Mouse (Mus musculus): ENCODE data around the gene Anapc11. TPM values are rescaled to one million over a fixed set of nuclear protein-coding genes. Genes with fewer than 3 reads are reported as not detected.

The Anapc11 gene
- total and polyA plus RNA-seq, 3 experiments: 57.0 to 145 (median 108) TPM

- TF ChIP-seq JUND (conservative IDR thresholded peaks at IDR 0.05; ENCODE audit: low read depth, low read length) (no peak), MEF2A (IDR thresholded peaks at IDR 0.05; ENCODE audit: borderline replicate concordance, low read depth, low read length) (no peak), ETS1 (conservative IDR thresholded peaks at IDR 0.05; ENCODE audit: low read depth, low read length) (no peak)
- dilution Hi-C loops (cut with MboI; ENCODE audit: extremely low pct_ligation_motif_present, extremely low pct_unique_long_range_greater_than_20kb, low sequenced_read_pairs): no loop called here
- Histone ChIP-seq H3K4me2 (ENCODE audit: insufficient read depth, low read depth, poor library complexity, severe bottlenecking) (no peak overlapping the region), H3K27ac (ENCODE audit: insufficient read depth, low read depth) (no peak overlapping the region), H3K9ac (ENCODE audit: insufficient read depth, low read depth) (no peak overlapping the region), H3K4me1 (ENCODE audit: control insufficient read depth in 1 of 2, insufficient read depth in 2 of 2) (peaks cover 0 to 14% of the 10 kb centered on the region in 2 experiments; a peak in 3 of 4 replicates), H3K79me2 (replicated peaks; ENCODE audit: control insufficient read depth, extremely low read depth, insufficient read depth, poor library complexity, severe bottlenecking) (no peaks in the 10 kb centered on the region), H3K4me3 (replicated peaks in 1 of 3; ENCODE audit: low read depth in 2 of 3, low read length in 2 of 3, poor library complexity in 1 of 3) (no peak overlapping the region), H3K36me3 (replicated peaks in 1 of 2; ENCODE audit: control insufficient read depth in 1 of 2, insufficient read depth in 1 of 2, low read length in 1 of 2) (no peaks in the 10 kb centered on the region), H3K27me3 (replicated peaks) (peaks cover 53% of the 10 kb centered on the region), H3K9me3 (replicated peaks; ENCODE audit: low read length) (peaks cover under 1% of the 10 kb centered on the region)
- in situ Hi-C loops (cut with MboI; ENCODE audit: low pct_ligation_motif_present, low pct_unique_long_range_greater_than_20kb, low sequenced_read_pairs): no loop called here
- DNase-seq (ENCODE audit: extremely low read depth): no peak
Observed at GRCm38 (mm10) chr11:120654741-120655140, 56.5 kb downstream of the Anapc11 start.

- DNase-seq (ENCODE audit: extremely low read depth): no peak
- no peaks in the 10 kb centered on the region for H3K36me3 ChIP-seq (replicated peaks in 1 of 2; ENCODE audit: control insufficient read depth in 1 of 2, insufficient read depth in 1 of 2, low read length in 1 of 2)
- no peaks in the 10 kb centered on the region for H3K79me2 ChIP-seq (replicated peaks; ENCODE audit: control insufficient read depth, extremely low read depth, insufficient read depth, poor library complexity, severe bottlenecking)
- in situ Hi-C loops (cut with MboI; ENCODE audit: low pct_ligation_motif_present, low pct_unique_long_range_greater_than_20kb, low sequenced_read_pairs): no loop called here
- no peak overlapping the region for H3K9ac ChIP-seq (ENCODE audit: insufficient read depth, low read depth)
- no peak for TF ChIP-seq TBP (conservative IDR thresholded peaks at IDR 0.05; ENCODE audit: low read depth, low read length)
- TF ChIP-seq SMC3 (IDR thresholded peaks at IDR 0.05; ENCODE audit: low read depth, low read length): no peak
- no peak for TF ChIP-seq POLR2A (IDR thresholded peaks at IDR 0.05; ENCODE audit: low read depth, low read length)
- TF ChIP-seq RAD21 (IDR thresholded peaks at IDR 0.05; ENCODE audit: low read depth, low read length): no peak
- no peak for TF ChIP-seq ZMIZ1 (IDR thresholded peaks at IDR 0.05; ENCODE audit: low read depth, low read length)
- no peak for TF ChIP-seq IRF4 (IDR thresholded peaks at IDR 0.05; ENCODE audit: low read depth, low read length)
- TF ChIP-seq MXI1 (IDR thresholded peaks at IDR 0.05; ENCODE audit: low read depth, low read length): no peak
- TF ChIP-seq E2F4 (IDR thresholded peaks at IDR 0.05; ENCODE audit: insufficient replicate concordance, low read depth, low read length): no peak
- TF ChIP-seq ZKSCAN1 (IDR thresholded peaks at IDR 0.05; ENCODE audit: borderline replicate concordance, low read depth, low read length): no peak
- no peak for TF ChIP-seq USF1 (IDR thresholded peaks at IDR 0.05; ENCODE audit: low read depth, low read length)
- TF ChIP-seq USF2 (conservative IDR thresholded peaks at IDR 0.05; ENCODE audit: low read depth, low read length): no peak
- TF ChIP-seq ZC3H11A (IDR thresholded peaks at IDR 0.05; ENCODE audit: low read depth, low read length): no peak
- no peak for TF ChIP-seq MAX (IDR thresholded peaks at IDR 0.05; ENCODE audit: low read length)
- TF ChIP-seq ETS1 (conservative IDR thresholded peaks at IDR 0.05; ENCODE audit: low read depth, low read length): no peak
- no peak for TF ChIP-seq ZNF384 (IDR thresholded peaks at IDR 0.05; ENCODE audit: low read depth, low read length)
- H3K27me3 ChIP-seq (replicated peaks): peaks cover 65% of the 10 kb centered on the region
- H3K4me1 ChIP-seq (ENCODE audit: control insufficient read depth in 1 of 2, insufficient read depth in 2 of 2): peaks cover 0 to 14% of the 10 kb centered on the region in 2 experiments; a peak in 3 of 4 replicates
- peaks cover 7% of the 10 kb centered on the region for H3K9me3 ChIP-seq (replicated peaks; ENCODE audit: low read length)
- dilution Hi-C loops (cut with MboI; ENCODE audit: extremely low pct_ligation_motif_present, extremely low pct_unique_long_range_greater_than_20kb, low sequenced_read_pairs): no loop called here
- no peak overlapping the region for H3K4me3 ChIP-seq (replicated peaks in 1 of 3; ENCODE audit: low read depth in 2 of 3, low read length in 2 of 3, poor library complexity in 1 of 3)
- no peak overlapping the region for H3K4me2 ChIP-seq (ENCODE audit: insufficient read depth, low read depth, poor library complexity, severe bottlenecking)
- no peak overlapping the region for H3K27ac ChIP-seq (ENCODE audit: insufficient read depth, low read depth)
Observed at GRCm38 (mm10) chr11:120657301-120657700, 59.1 kb downstream of the Anapc11 start.

Other genes starting within 250 kb of the Anapc11 start
Only the 20 nearest of the 35 such genes appear.
- gene Mrpl12, start 113.8 kb upstream of the Anapc11 start, total RNA-seq (2012; rRNA removed): 267 and 336 TPM in 2 replicates
- gene Mrpl12, start 113.8 kb upstream of the Anapc11 start, total RNA-seq (2014; rRNA removed): 47.5 and 60.3 TPM in 2 replicates
- gene Mrpl12, start 113.8 kb upstream of the Anapc11 start, polyA plus RNA-seq (2012; ENCODE audit: insufficient read length, low read depth): 341 and 363 TPM in 2 replicates
- gene Slc25a10, start 106.6 kb upstream of the Anapc11 start, total RNA-seq (2012; rRNA removed): 32.9 and 48.5 TPM in 2 replicates
- gene Slc25a10, start 106.6 kb upstream of the Anapc11 start, total RNA-seq (2014; rRNA removed): 29.5 and 34.6 TPM in 2 replicates
- gene Slc25a10, start 106.6 kb upstream of the Anapc11 start, polyA plus RNA-seq (2012; ENCODE audit: insufficient read length, low read depth): 43.4 and 45.9 TPM in 2 replicates
- gene Gcgr, start 67.7 kb upstream of the Anapc11 start, total RNA-seq (2012; rRNA removed): 0.13 TPM in 1 of 2 replicates, not detected in the other
- gene Gcgr, start 67.7 kb upstream of the Anapc11 start, total RNA-seq (2014; rRNA removed): 0.09 and 0.16 TPM in 2 replicates
- gene Gcgr, start 67.7 kb upstream of the Anapc11 start, polyA plus RNA-seq (2012; ENCODE audit: insufficient read length, low read depth): 0.20 TPM in 1 of 2 replicates, not detected in the other
- gene Mcrip1, start 48.7 kb upstream of the Anapc11 start, total RNA-seq (2012; rRNA removed): 25.8 and 39.6 TPM in 2 replicates
- gene Mcrip1, start 48.7 kb upstream of the Anapc11 start, total RNA-seq (2014; rRNA removed): 37.6 and 46.2 TPM in 2 replicates
- gene Mcrip1, start 48.7 kb upstream of the Anapc11 start, polyA plus RNA-seq (2012; ENCODE audit: insufficient read length, low read depth): 60.2 and 66.5 TPM in 2 replicates
- gene Ppp1r27, start 47.3 kb upstream of the Anapc11 start, total RNA-seq (2012; rRNA removed): not detected in 2 replicates
- not detected in 2 replicates for gene Ppp1r27, start 47.3 kb upstream of the Anapc11 start, total RNA-seq (2014; rRNA removed)
- not detected in 2 replicates for gene Ppp1r27, start 47.3 kb upstream of the Anapc11 start, polyA plus RNA-seq (2012; ENCODE audit: insufficient read length, low read depth)
- 531 and 594 TPM in 2 replicates for gene P4hb, start 25.2 kb upstream of the Anapc11 start, total RNA-seq (2012; rRNA removed)
- gene P4hb, start 25.2 kb upstream of the Anapc11 start, total RNA-seq (2014; rRNA removed): 453 and 486 TPM in 2 replicates
- gene P4hb, start 25.2 kb upstream of the Anapc11 start, polyA plus RNA-seq (2012; ENCODE audit: insufficient read length, low read depth): 644 and 662 TPM in 2 replicates
- gene Arhgdia, start 16.8 kb upstream of the Anapc11 start, total RNA-seq (2012; rRNA removed): 417 and 467 TPM in 2 replicates
- gene Arhgdia, start 16.8 kb upstream of the Anapc11 start, total RNA-seq (2014; rRNA removed): 126 and 172 TPM in 2 replicates
- 957 and 958 TPM in 2 replicates for gene Arhgdia, start 16.8 kb upstream of the Anapc11 start, polyA plus RNA-seq (2012; ENCODE audit: insufficient read length, low read depth)
- gene Alyref, start 56 bp upstream of the Anapc11 start, total RNA-seq (2012; rRNA removed): 582 and 793 TPM in 2 replicates
- gene Alyref, start 56 bp upstream of the Anapc11 start, total RNA-seq (2014; rRNA removed): 358 and 361 TPM in 2 replicates
- gene Alyref, start 56 bp upstream of the Anapc11 start, polyA plus RNA-seq (2012; ENCODE audit: insufficient read length, low read depth): 444 and 451 TPM in 2 replicates
- 0.55 TPM in 1 of 2 replicates, not detected in the other for gene Npb, start 10.1 kb downstream of the Anapc11 start, total RNA-seq (2012; rRNA removed)
- gene Npb, start 10.1 kb downstream of the Anapc11 start, total RNA-seq (2014; rRNA removed): not detected in 2 replicates
- 1.0 and 1.3 TPM in 2 replicates for gene Npb, start 10.1 kb downstream of the Anapc11 start, polyA plus RNA-seq (2012; ENCODE audit: insufficient read length, low read depth)
- gene Pcyt2, start 19.5 kb downstream of the Anapc11 start, total RNA-seq (2012; rRNA removed): 166 and 175 TPM in 2 replicates
- 149 and 154 TPM in 2 replicates for gene Pcyt2, start 19.5 kb downstream of the Anapc11 start, total RNA-seq (2014; rRNA removed)
- 155 and 158 TPM in 2 replicates for gene Pcyt2, start 19.5 kb downstream of the Anapc11 start, polyA plus RNA-seq (2012; ENCODE audit: insufficient read length, low read depth)
- gene Sirt7, start 26.8 kb downstream of the Anapc11 start, total RNA-seq (2012; rRNA removed): 75.2 and 87.1 TPM in 2 replicates
- 71.7 and 74.4 TPM in 2 replicates for gene Sirt7, start 26.8 kb downstream of the Anapc11 start, total RNA-seq (2014; rRNA removed)
- 84.4 and 91.3 TPM in 2 replicates for gene Sirt7, start 26.8 kb downstream of the Anapc11 start, polyA plus RNA-seq (2012; ENCODE audit: insufficient read length, low read depth)
- gene Mafg, start 35.2 kb downstream of the Anapc11 start, total RNA-seq (2012; rRNA removed): 26.4 and 29.3 TPM in 2 replicates
- 14.6 and 17.0 TPM in 2 replicates for gene Mafg, start 35.2 kb downstream of the Anapc11 start, total RNA-seq (2014; rRNA removed)
- 62.1 and 63.7 TPM in 2 replicates for gene Mafg, start 35.2 kb downstream of the Anapc11 start, polyA plus RNA-seq (2012; ENCODE audit: insufficient read length, low read depth)
- gene Pycr1, start 45.3 kb downstream of the Anapc11 start, total RNA-seq (2012; rRNA removed): 26.2 and 75.3 TPM in 2 replicates
- gene Pycr1, start 45.3 kb downstream of the Anapc11 start, total RNA-seq (2014; rRNA removed): 18.3 and 21.0 TPM in 2 replicates
- 27.2 and 32.3 TPM in 2 replicates for gene Pycr1, start 45.3 kb downstream of the Anapc11 start, polyA plus RNA-seq (2012; ENCODE audit: insufficient read length, low read depth)
- 0.68 and 0.88 TPM in 2 replicates for gene Myadml2, start 49.7 kb downstream of the Anapc11 start, total RNA-seq (2012; rRNA removed)
- not detected in 2 replicates for gene Myadml2, start 49.7 kb downstream of the Anapc11 start, total RNA-seq (2014; rRNA removed)
- gene Myadml2, start 49.7 kb downstream of the Anapc11 start, polyA plus RNA-seq (2012; ENCODE audit: insufficient read length, low read depth): not detected in 2 replicates
- gene Notum, start 62.8 kb downstream of the Anapc11 start, total RNA-seq (2012; rRNA removed): not detected in 2 replicates
- not detected in 2 replicates for gene Notum, start 62.8 kb downstream of the Anapc11 start, total RNA-seq (2014; rRNA removed)
- not detected in 2 replicates for gene Notum, start 62.8 kb downstream of the Anapc11 start, polyA plus RNA-seq (2012; ENCODE audit: insufficient read length, low read depth)
- 34.1 and 37.7 TPM in 2 replicates for gene Aspscr1, start 74.6 kb downstream of the Anapc11 start, total RNA-seq (2012; rRNA removed)
- gene Aspscr1, start 74.6 kb downstream of the Anapc11 start, total RNA-seq (2014; rRNA removed): 24.9 and 27.3 TPM in 2 replicates
- 62.4 and 69.9 TPM in 2 replicates for gene Aspscr1, start 74.6 kb downstream of the Anapc11 start, polyA plus RNA-seq (2012; ENCODE audit: insufficient read length, low read depth)
- gene Cenpx, start 115.3 kb downstream of the Anapc11 start, total RNA-seq (2012; rRNA removed): 101 and 103 TPM in 2 replicates
- 72.3 and 76.5 TPM in 2 replicates for gene Cenpx, start 115.3 kb downstream of the Anapc11 start, total RNA-seq (2014; rRNA removed)
- 122 and 131 TPM in 2 replicates for gene Cenpx, start 115.3 kb downstream of the Anapc11 start, polyA plus RNA-seq (2012; ENCODE audit: insufficient read length, low read depth)
- gene Lrrc45, start 115.5 kb downstream of the Anapc11 start, total RNA-seq (2012; rRNA removed): 31.3 and 35.6 TPM in 2 replicates
- gene Lrrc45, start 115.5 kb downstream of the Anapc11 start, total RNA-seq (2014; rRNA removed): 11.7 and 12.9 TPM in 2 replicates
- gene Lrrc45, start 115.5 kb downstream of the Anapc11 start, polyA plus RNA-seq (2012; ENCODE audit: insufficient read length, low read depth): 20.3 and 23.8 TPM in 2 replicates
- 8.9 and 9.9 TPM in 2 replicates for gene Rac3, start 123.0 kb downstream of the Anapc11 start, total RNA-seq (2012; rRNA removed)
- 2.9 and 3.4 TPM in 2 replicates for gene Rac3, start 123.0 kb downstream of the Anapc11 start, total RNA-seq (2014; rRNA removed)
- 5.5 and 8.3 TPM in 2 replicates for gene Rac3, start 123.0 kb downstream of the Anapc11 start, polyA plus RNA-seq (2012; ENCODE audit: insufficient read length, low read depth)
- 49.4 and 74.7 TPM in 2 replicates for gene Dcxr, start 128.9 kb downstream of the Anapc11 start, total RNA-seq (2012; rRNA removed)
- 24.1 and 24.8 TPM in 2 replicates for gene Dcxr, start 128.9 kb downstream of the Anapc11 start, total RNA-seq (2014; rRNA removed)
- 23.3 and 23.5 TPM in 2 replicates for gene Dcxr, start 128.9 kb downstream of the Anapc11 start, polyA plus RNA-seq (2012; ENCODE audit: insufficient read length, low read depth)

Measured in CH12.LX (cell line).